Mouse (Mus musculus): Measurements from ENCODE around the gene Ptprg. TPM values are rescaled to one million over a fixed set of nuclear protein-coding genes. Genes with fewer than 3 reads are reported as not detected.

Gene Ptprg
- polyA plus RNA-seq, 1 experiment from 2014 or later: 15.2 TPM

DNA sequence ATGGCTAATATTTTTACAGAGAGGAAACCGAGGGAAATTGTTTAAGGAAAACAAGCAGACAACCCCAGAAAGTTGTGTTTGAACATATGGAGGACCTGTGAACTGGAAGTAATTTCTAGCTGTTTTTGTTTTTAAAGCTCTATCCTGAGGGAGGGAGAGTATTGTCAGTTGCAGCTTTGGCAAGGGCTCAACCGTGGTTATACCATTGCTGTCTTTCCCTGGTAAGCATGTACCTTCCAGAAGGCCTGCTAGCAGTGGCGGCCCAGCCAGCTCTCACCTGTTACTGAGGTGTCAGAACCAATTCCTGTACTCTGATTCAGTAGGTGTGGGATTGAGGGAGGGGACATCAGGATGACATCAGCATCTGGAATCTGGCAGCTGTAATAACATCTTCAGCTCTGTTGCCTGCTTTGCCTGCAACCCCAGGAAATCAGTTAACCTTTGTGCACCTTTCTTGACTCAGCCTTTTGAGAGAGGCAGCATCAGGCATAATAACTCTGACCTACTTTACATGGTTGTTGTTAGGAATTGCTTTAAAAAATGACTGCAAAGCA, 304.7 kb downstream of the Ptprg start:
- Histone ChIP-seq H3K27me3 (ENCODE audit: control insufficient read depth, insufficient read depth, low read length) (no peaks in the 10 kb centered on the region), H3K27ac (ENCODE audit: low read depth, low read length) (no peak overlapping the region), H3K4me1 (ENCODE audit: control insufficient read depth, insufficient read depth, low read length) (peaks cover 13% of the 10 kb centered on the region), H3K9me3 (replicated peaks; ENCODE audit: control insufficient read depth, low read length) (no peaks in the 10 kb centered on the region), H3K4me3 (ENCODE audit: low read depth, low read length) (no peak overlapping the region), H3K36me3 (ENCODE audit: control insufficient read depth, insufficient read depth, low read length) (no peaks in the 10 kb centered on the region), H3K9ac (ENCODE audit: low read depth, low read length) (no peak overlapping the region), H3K4me2 (no peak overlapping the region)
- WGBS (ENCODE audit: insufficient replicate concordance): 64% methylated on average over 3 of the region's 3 CpGs
- ATAC-seq (replicated peaks; ENCODE audit: insufficient number of reproducible peaks, low FRiP score, low TSS enrichment): no peak

DNA sequence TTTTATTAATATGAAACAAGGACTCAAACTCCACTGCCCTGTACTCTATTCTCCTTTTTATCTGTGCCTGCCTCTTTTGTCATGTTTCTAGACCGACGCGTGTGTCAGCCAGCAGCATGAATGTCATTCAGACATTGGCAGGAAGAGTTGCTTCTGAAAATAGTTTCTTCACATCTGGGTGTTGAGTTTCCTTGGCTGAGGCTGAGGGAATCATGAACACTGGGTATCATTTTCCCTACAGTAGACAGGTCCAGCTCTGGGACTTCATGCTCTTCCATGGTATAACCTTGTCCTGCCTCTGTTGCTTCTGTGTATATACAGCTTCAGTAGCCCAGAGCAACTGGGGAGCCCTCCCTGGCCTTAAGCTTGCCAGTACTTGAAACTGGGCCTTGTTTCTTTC, 310.0 kb downstream of the Ptprg start:
- WGBS (ENCODE audit: insufficient replicate concordance): 58% methylated on average over 3 of the region's 3 CpGs
- ATAC-seq (replicated peaks; ENCODE audit: insufficient number of reproducible peaks, low FRiP score, low TSS enrichment): no peak
- Histone ChIP-seq H3K9ac (ENCODE audit: low read depth, low read length) (no peak overlapping the region), H3K4me2 (no peak overlapping the region), H3K36me3 (ENCODE audit: control insufficient read depth, insufficient read depth, low read length) (no peaks in the 10 kb centered on the region), H3K27ac (ENCODE audit: low read depth, low read length) (peak overlapping the region; percentile 10), H3K4me1 (ENCODE audit: control insufficient read depth, insufficient read depth, low read length) (peaks cover 20% of the 10 kb centered on the region), H3K9me3 (replicated peaks; ENCODE audit: control insufficient read depth, low read length) (no peaks in the 10 kb centered on the region), H3K27me3 (ENCODE audit: control insufficient read depth, insufficient read depth, low read length) (no peaks in the 10 kb centered on the region), H3K4me3 (ENCODE audit: low read depth, low read length) (no peak overlapping the region)

DNA sequence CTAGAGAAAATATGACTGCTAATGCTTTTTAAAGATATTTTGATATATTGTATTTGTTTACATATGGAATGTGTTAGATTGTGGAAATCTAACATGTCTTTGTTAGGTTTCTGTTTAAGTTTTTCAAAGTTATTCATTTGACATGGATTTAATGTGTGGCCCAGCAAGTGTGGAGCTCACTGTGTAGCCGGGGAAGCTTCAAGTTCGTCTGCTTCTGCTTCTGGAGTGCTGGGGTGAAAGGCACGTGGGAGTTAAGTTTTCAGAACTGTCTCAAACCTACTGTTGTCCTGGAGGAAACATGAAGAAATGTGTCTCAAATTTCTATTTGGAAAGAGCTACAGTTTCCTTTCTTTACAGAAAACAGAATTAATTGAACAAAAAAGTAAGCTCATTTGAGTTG, 311.5 kb downstream of the Ptprg start:
- no peak overlapping the region for H3K9ac ChIP-seq (ENCODE audit: low read depth, low read length)
- H3K9me3 ChIP-seq (replicated peaks; ENCODE audit: control insufficient read depth, low read length): no peaks in the 10 kb centered on the region
- peaks cover 19% of the 10 kb centered on the region for H3K4me1 ChIP-seq (ENCODE audit: control insufficient read depth, insufficient read depth, low read length)
- 57% methylated on average over 3 of the region's 3 CpGs for WGBS (ENCODE audit: insufficient replicate concordance)
- H3K4me3 ChIP-seq (ENCODE audit: low read depth, low read length): no peak overlapping the region
- no peaks in the 10 kb centered on the region for H3K27me3 ChIP-seq (ENCODE audit: control insufficient read depth, insufficient read depth, low read length)
- H3K4me2 ChIP-seq: no peak overlapping the region
- ATAC-seq (replicated peaks; ENCODE audit: insufficient number of reproducible peaks, low FRiP score, low TSS enrichment): no peak
- no peak overlapping the region for H3K27ac ChIP-seq (ENCODE audit: low read depth, low read length)
- H3K36me3 ChIP-seq (ENCODE audit: control insufficient read depth, insufficient read depth, low read length): no peaks in the 10 kb centered on the region

DNA sequence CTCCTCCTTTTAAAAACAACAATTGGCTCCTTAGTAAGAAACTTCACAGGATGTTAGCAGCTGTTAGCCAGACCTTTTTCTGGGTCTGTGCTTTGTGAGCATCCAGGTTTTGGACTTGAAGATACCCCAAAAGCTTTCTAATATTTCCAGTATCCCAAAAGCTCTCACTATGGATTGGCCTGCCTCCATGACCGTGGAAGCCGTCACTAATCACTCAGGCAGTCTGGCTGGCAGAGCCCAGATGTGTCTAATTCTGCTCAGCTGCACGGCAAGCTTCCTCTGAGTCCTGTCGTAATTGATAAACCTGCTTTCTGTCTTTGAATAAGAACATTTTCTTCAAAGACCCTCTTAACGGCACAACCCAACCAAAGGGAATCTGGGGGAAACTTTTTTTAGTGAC, 312.0 kb downstream of the Ptprg start:
- H3K4me2 ChIP-seq: no peak overlapping the region
- H3K36me3 ChIP-seq (ENCODE audit: control insufficient read depth, insufficient read depth, low read length): no peaks in the 10 kb centered on the region
- no peak overlapping the region for H3K4me3 ChIP-seq (ENCODE audit: low read depth, low read length)
- no peak overlapping the region for H3K27ac ChIP-seq (ENCODE audit: low read depth, low read length)
- no peaks in the 10 kb centered on the region for H3K9me3 ChIP-seq (replicated peaks; ENCODE audit: control insufficient read depth, low read length)
- WGBS (ENCODE audit: insufficient replicate concordance): 22% methylated on average over 5 of the region's 5 CpGs
- no peak overlapping the region for H3K9ac ChIP-seq (ENCODE audit: low read depth, low read length)
- no peak for ATAC-seq (replicated peaks; ENCODE audit: insufficient number of reproducible peaks, low FRiP score, low TSS enrichment)
- peaks cover 19% of the 10 kb centered on the region for H3K4me1 ChIP-seq (ENCODE audit: control insufficient read depth, insufficient read depth, low read length)
- H3K27me3 ChIP-seq (ENCODE audit: control insufficient read depth, insufficient read depth, low read length): no peaks in the 10 kb centered on the region

DNA sequence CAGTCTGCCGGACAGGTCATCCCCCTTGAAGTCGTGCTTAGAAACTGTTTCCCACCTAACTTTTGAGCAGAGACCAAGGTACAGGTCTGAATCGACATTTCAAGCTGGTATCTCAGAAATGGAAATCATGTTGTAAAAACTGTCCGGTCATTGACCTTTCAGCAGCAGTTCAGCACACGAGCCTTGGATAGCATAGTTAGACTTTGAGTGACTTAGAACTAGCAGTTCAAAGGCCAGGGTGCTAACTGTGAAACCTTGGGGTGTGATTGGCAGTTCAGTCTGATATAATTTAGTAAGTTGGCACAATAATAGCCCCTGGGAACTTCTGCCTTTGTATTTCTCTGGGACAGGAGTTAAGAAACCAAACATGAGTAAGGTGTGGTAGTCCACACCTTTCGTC, 312.5 kb downstream of the Ptprg start:
- no peak overlapping the region for H3K4me3 ChIP-seq (ENCODE audit: low read depth, low read length)
- peaks cover 19% of the 10 kb centered on the region for H3K4me1 ChIP-seq (ENCODE audit: control insufficient read depth, insufficient read depth, low read length)
- no peak for ATAC-seq (replicated peaks; ENCODE audit: insufficient number of reproducible peaks, low FRiP score, low TSS enrichment)
- no peak overlapping the region for H3K4me2 ChIP-seq
- 69% methylated on average over 6 of the region's 6 CpGs for WGBS (ENCODE audit: insufficient replicate concordance)
- H3K9me3 ChIP-seq (replicated peaks; ENCODE audit: control insufficient read depth, low read length): no peaks in the 10 kb centered on the region
- no peaks in the 10 kb centered on the region for H3K36me3 ChIP-seq (ENCODE audit: control insufficient read depth, insufficient read depth, low read length)
- H3K27ac ChIP-seq (ENCODE audit: low read depth, low read length): no peak overlapping the region
- no peak overlapping the region for H3K9ac ChIP-seq (ENCODE audit: low read depth, low read length)
- H3K27me3 ChIP-seq (ENCODE audit: control insufficient read depth, insufficient read depth, low read length): no peaks in the 10 kb centered on the region

DNA sequence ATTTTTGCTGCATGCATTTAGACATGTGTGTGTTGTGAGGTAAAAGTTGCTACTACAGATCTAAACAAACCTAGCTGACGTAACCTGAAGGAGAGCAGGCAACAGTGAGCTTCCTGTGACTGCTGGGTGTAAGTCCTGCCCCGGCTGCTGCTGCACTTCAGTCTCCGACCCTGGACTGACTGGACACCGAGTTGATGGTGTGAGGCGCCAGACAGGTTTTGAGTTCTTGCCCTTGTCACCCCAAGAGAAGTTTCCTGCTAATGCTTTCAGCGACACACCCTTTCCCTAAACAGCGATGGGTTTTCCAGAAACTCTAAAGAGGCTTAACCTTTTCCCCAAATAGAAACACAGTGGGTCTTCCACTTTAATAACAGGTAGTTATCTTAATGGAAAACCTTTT, 313.1 kb downstream of the Ptprg start:
- no peaks in the 10 kb centered on the region for H3K36me3 ChIP-seq (ENCODE audit: control insufficient read depth, insufficient read depth, low read length)
- no peak overlapping the region for H3K9ac ChIP-seq (ENCODE audit: low read depth, low read length)
- no peak for ATAC-seq (replicated peaks; ENCODE audit: insufficient number of reproducible peaks, low FRiP score, low TSS enrichment)
- H3K4me3 ChIP-seq (ENCODE audit: low read depth, low read length): no peak overlapping the region
- H3K9me3 ChIP-seq (replicated peaks; ENCODE audit: control insufficient read depth, low read length): no peaks in the 10 kb centered on the region
- H3K27ac ChIP-seq (ENCODE audit: low read depth, low read length): no peak overlapping the region
- 69% methylated on average over 7 of the region's 7 CpGs for WGBS (ENCODE audit: insufficient replicate concordance)
- H3K4me1 ChIP-seq (ENCODE audit: control insufficient read depth, insufficient read depth, low read length): peaks cover 19% of the 10 kb centered on the region
- H3K4me2 ChIP-seq: no peak overlapping the region
- no peaks in the 10 kb centered on the region for H3K27me3 ChIP-seq (ENCODE audit: control insufficient read depth, insufficient read depth, low read length)

DNA sequence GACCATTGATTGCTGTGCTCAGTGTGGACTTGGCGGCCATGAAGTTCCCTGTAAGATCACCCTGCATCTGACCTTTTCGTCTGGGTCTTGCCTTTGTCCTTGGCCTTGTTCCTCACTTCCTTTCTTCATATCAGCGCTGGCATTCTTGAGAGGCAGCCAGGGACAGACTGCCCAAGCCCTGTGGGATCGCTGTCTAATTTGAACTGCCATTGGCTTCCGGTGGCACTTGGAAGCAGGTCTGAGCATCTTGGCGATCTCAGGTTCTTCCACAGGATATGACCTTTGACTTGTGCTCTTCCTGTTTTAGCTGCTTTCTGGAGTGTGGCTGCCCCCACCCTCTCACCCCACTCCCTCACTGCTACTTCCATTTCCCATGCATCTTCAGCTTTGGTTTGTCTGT, 315.3 kb downstream of the Ptprg start:
- Histone ChIP-seq H3K9me3 (replicated peaks; ENCODE audit: control insufficient read depth, low read length) (no peaks in the 10 kb centered on the region), H3K27ac (ENCODE audit: low read depth, low read length) (no peak overlapping the region), H3K36me3 (ENCODE audit: control insufficient read depth, insufficient read depth, low read length) (no peaks in the 10 kb centered on the region), H3K27me3 (ENCODE audit: control insufficient read depth, insufficient read depth, low read length) (no peaks in the 10 kb centered on the region), H3K4me3 (ENCODE audit: low read depth, low read length) (no peak overlapping the region), H3K4me2 (no peak overlapping the region), H3K9ac (ENCODE audit: low read depth, low read length) (no peak overlapping the region), H3K4me1 (ENCODE audit: control insufficient read depth, insufficient read depth, low read length) (peaks cover 14% of the 10 kb centered on the region)
- no peak for ATAC-seq (replicated peaks; ENCODE audit: insufficient number of reproducible peaks, low FRiP score, low TSS enrichment)
- 54% methylated on average over 6 of the region's 6 CpGs for WGBS (ENCODE audit: insufficient replicate concordance)

DNA sequence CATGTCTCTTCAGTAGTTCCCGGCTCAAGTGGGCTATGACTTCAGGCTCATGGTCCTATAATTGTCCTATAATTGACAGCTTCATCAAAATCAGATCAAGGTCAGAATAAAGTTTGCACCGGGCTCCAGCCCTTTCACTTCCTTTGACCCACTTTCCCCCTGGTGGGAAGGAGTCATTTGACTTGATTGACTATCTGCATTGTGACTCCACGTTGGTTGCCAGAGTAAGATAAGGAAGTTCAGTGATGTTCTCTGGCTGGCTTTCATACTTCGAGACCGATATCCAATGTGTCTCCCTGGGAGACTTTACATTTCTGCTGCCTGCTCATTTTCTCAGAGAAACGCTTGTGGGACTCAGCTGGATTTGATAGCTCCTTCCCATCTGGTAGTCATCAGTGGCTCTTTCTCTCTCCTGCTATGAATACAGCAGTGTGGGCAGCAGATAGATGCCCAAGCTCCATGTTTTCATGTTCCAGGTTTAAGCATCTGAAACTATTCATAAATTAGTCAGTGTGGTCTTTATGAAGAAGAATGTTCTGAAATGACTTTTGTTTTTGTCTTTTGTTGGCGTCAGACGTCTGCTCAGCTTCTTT, 318.5 kb downstream of the Ptprg start:
- 47% methylated on average over 8 of the region's 8 CpGs for WGBS (ENCODE audit: insufficient replicate concordance)

DNA sequence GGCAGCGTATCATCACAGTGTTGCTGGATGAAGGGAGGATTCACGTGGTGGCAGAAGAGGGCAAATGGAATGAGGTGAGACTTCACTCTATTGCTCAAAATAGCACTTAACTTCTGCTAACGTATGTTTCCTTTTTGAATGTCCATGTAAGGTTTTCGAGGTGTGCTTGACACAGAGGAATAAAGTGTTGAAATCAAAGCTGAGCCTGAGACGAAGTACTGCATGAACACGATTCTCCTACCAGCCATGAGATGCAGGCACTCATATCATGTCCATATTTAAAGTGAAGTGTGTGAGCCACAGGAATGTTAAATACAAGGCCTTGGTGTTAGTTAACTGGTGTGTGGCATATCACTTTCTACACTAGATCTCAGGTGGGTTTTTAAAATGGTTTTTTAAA, 320.9 kb downstream of the Ptprg start:
- no peak for ATAC-seq (replicated peaks; ENCODE audit: insufficient number of reproducible peaks, low FRiP score, low TSS enrichment)
- Histone ChIP-seq H3K4me1 (ENCODE audit: control insufficient read depth, insufficient read depth, low read length) (0 out of 2 replicates have a peak, but pooled peaks cover 2% of the 10 kb centered on the region), H3K4me2 (no peak overlapping the region), H3K4me3 (ENCODE audit: low read depth, low read length) (no peak overlapping the region), H3K27ac (ENCODE audit: low read depth, low read length) (no peak overlapping the region), H3K36me3 (ENCODE audit: control insufficient read depth, insufficient read depth, low read length) (no peaks in the 10 kb centered on the region), H3K9me3 (replicated peaks; ENCODE audit: control insufficient read depth, low read length) (no peaks in the 10 kb centered on the region), H3K9ac (ENCODE audit: low read depth, low read length) (no peak overlapping the region), H3K27me3 (ENCODE audit: control insufficient read depth, insufficient read depth, low read length) (no peaks in the 10 kb centered on the region)
- 57% methylated on average over 6 of the region's 6 CpGs for WGBS (ENCODE audit: insufficient replicate concordance)

More for the DNA sequence above, 318.5 kb downstream of the Ptprg start:
- H3K27me3 ChIP-seq (ENCODE audit: control insufficient read depth, insufficient read depth, low read length): no peaks in the 10 kb centered on the region
- no peak overlapping the region for H3K27ac ChIP-seq (ENCODE audit: low read depth, low read length)
- H3K4me3 ChIP-seq (ENCODE audit: low read depth, low read length): no peak overlapping the region
- ATAC-seq (replicated peaks; ENCODE audit: insufficient number of reproducible peaks, low FRiP score, low TSS enrichment): no peak
- peaks cover 9% of the 10 kb centered on the region for H3K4me1 ChIP-seq (ENCODE audit: control insufficient read depth, insufficient read depth, low read length)
- H3K9ac ChIP-seq (ENCODE audit: low read depth, low read length): no peak overlapping the region
- no peaks in the 10 kb centered on the region for H3K36me3 ChIP-seq (ENCODE audit: control insufficient read depth, insufficient read depth, low read length)
- H3K9me3 ChIP-seq (replicated peaks; ENCODE audit: control insufficient read depth, low read length): no peaks in the 10 kb centered on the region
- H3K4me2 ChIP-seq: no peak overlapping the region
